Mouse (Mus musculus) C2C12 (cell line): ENCODE results near the gene Spire2.

Experiments used
- CTCF ChIP-seq: IDR thresholded peaks from one replicate; pipeline ENCODE4 v1.5.1; 2011; ENCODE audit not compliant: control insufficient read depth, insufficient read depth, insufficient read length
- MAX ChIP-seq: IDR thresholded peaks from one replicate; pipeline ENCODE4 v1.6.1; 2011; ENCODE audit warnings: mild to moderate bottlenecking, control low read depth

DNA sequence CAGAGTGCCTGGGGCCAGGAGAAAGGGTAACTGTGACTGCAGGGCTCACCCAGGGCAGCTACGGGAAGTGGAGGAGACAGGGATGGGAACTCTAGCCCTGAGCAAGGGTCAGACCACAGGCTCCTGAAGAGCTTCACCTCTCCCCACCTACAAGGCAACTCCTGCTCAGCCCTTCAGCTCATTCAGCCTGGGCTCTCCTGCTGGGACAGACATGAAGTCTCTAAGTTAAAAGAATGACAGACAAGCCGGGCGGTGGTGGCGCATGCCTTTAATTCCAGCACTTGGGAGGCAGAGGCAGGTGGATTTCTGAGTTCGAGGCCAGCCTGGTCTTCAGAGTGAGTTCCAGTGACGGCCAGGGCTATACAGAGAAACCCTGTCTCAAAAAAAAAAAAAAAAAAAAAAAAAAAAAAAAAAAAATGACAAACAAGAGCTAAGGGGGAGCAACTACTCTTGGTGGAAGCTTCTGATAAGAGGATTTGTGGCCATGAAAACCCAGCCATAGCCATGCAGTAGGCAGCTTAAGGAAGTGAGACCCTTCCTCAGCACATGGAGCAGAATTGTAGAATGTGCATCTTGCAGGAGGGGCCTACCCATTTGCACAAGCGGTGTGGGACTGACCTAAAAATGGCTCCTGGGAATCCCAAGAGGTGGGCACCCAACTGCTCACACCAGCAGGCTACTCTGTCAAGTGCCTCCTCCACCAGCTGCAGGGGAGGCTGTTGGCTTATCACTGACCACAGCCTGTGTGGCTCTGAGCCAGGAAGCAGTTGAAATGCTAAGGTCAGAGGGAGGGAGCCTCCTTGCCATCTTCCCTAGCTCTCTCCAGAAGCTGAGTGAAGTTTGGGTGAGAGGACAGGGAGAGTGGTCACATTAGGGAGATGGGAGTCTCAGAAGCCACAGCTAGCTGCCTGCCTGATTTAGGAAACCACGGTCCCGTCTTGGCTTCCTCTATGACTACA lies 76.4 kb downstream of the Spire2 start:
- no peak for TF ChIP-seq CTCF
- TF ChIP-seq MAX = no peak
